Mouse (Mus musculus) macrophage (primary cell): Measurements from ENCODE around the gene Usp31. TPM values are rescaled to one million over a fixed set of nuclear protein-coding genes. Genes with fewer than 3 reads are reported as not detected.

ENCODE experiments used
- H3K27ac ChIP-seq: fragments of 350-480 bp; formaldehyde crosslinking; 2 replicates; pipeline ENCODE4 v1.9.0; 2021
- H3K36me3 ChIP-seq: fragments of 350-480 bp; formaldehyde crosslinking; 2 replicates; pipeline ENCODE4 v1.9.0; 2021; ENCODE audit errors: inconsistent target
- H3K4me3 ChIP-seq: fragments of 350-480 bp; formaldehyde crosslinking; 2 replicates; pipeline ENCODE4 v1.9.0; 2021; ENCODE audit errors: inconsistent target
- H3K79me2 ChIP-seq: fragments of 350-480 bp; formaldehyde crosslinking; 2 replicates; pipeline ENCODE4 v1.9.0; 2021; ENCODE audit errors: inconsistent target
- WGBS: methylation state at CpG from one replicate; pipeline ENCODE4 v1.1.7; 2026; ENCODE audit warnings: inconsistent platforms; ENCODE audit not compliant: missing documents; 5-methylcytosine and 5-hydroxymethylcytosine counted together
- polyA plus RNA-seq: library from polyadenylated mRNA; stranded (reverse); fragments of 250-400 nt; gene quantifications from 3 replicates; pipeline ENCODE4 v1.2.4, GENCODE M21; 2018; ENCODE audit warnings: inconsistent platforms

The Usp31 gene
- polyA plus RNA-seq, 1 experiment from 2014 or later = 2.9 TPM

- H3K27ac ChIP-seq = no peak overlapping the region
- H3K4me3 ChIP-seq = no peak overlapping the region
- peaks cover 100% of the 10 kb centered on the region for H3K79me2 ChIP-seq
- H3K36me3 ChIP-seq = no peaks in the 10 kb centered on the region
These were observed 9.9 kb downstream of the Usp31 start for GRCm38 (mm10) chr7:121697170-121697569.

GRCm38 (mm10) chr7:121691803-121692202, 15.2 kb downstream of the Usp31 start:
- 100% methylated on average over 2 of the region's 2 CpGs for WGBS
- H3K4me3 ChIP-seq = no peak overlapping the region

GRCm38 (mm10) chr7:121689338-121689737, 17.7 kb downstream of the Usp31 start:
- H3K79me2 ChIP-seq = peaks cover 100% of the 10 kb centered on the region
- H3K4me3 ChIP-seq = no peak overlapping the region
- H3K36me3 ChIP-seq = no peaks in the 10 kb centered on the region
- no peak overlapping the region for H3K27ac ChIP-seq

More at GRCm38 (mm10) chr7:121691803-121692202, 15.2 kb downstream of the Usp31 start:
- H3K27ac ChIP-seq = no peak overlapping the region
- peaks cover 100% of the 10 kb centered on the region for H3K79me2 ChIP-seq
- no peaks in the 10 kb centered on the region for H3K36me3 ChIP-seq

- H3K4me3 ChIP-seq = no peak overlapping the region
- H3K79me2 ChIP-seq = peaks cover 96% of the 10 kb centered on the region
- WGBS = 98% methylated on average over 5 of the region's 5 CpGs
- no peaks in the 10 kb centered on the region for H3K36me3 ChIP-seq
- H3K27ac ChIP-seq = no peak overlapping the region
These were observed 21.7 kb downstream of the Usp31 start for GRCm38 (mm10) chr7:121685140-121685984.

DNA sequence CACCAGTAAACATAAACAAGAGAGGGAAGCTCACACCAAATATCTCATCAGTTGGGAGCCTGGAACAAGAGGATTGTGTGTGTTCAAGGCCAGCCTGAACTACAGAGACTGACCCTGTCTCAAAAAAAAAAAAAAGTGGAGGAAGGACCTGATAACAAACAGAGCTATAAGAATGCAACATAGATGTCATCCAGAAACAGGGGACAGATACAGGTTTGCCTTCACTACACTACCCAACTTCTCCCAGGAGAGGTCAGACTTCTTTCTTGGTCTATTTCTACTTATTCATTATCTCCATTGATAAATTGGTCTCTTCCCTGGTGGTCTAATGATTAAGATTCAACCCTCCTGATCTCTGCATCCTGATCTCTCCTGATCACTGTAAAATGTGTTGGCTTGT, 25.9 kb downstream of the Usp31 start:
- Histone ChIP-seq H3K36me3 (peaks cover 5% of the 10 kb centered on the region; the same call in 1 of the 2 replicates), H3K4me3 (no peak overlapping the region), H3K27ac (no peak overlapping the region), H3K79me2 (peaks cover 64% of the 10 kb centered on the region)

DNA sequence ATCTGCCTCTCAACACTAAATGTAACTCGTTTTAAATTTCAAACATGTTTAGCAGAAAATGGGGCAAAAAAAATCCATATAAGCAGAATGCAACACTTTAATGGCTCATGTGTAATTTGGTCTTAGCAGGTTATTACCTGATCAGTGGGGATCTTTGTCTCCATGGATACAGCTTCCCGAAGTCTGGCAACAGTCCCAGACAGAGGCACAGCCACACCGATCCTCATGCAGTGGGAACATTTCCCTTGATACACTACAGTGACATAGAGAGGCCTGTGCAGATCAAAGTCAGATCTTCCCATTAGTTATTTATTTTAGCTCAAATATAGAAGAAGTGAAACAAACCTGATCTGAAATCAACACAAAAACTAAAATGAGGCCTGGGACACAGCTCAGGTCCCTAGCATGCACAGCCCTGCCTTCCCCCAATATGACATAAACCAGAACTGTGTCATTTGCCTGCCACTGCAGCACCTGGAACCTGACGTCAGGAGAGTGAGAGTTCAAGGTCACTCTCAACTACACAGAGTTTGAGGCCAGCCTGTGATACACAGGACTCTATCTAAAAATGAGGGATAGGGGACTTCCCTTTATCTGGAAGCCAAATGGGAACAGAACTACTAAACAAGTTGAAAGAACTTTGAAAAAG, 29.8 kb downstream of the Usp31 start:
- H3K4me3 ChIP-seq = no peak overlapping the region

GRCm38 (mm10) chr7:121660705-121661104, 46.3 kb downstream of the Usp31 start:
- H3K27ac ChIP-seq = peak overlapping the region; percentile 24; the same call in 1 of the 2 replicates
- H3K79me2 ChIP-seq = no peaks in the 10 kb centered on the region
- 0 out of 2 replicates have a peak, but pooled peaks cover under 1% of the 10 kb centered on the region for H3K36me3 ChIP-seq
- no peak overlapping the region for H3K4me3 ChIP-seq
- WGBS = 93% methylated on average over 1 of the region's 1 CpGs

More for the DNA sequence above, 29.8 kb downstream of the Usp31 start:
- Histone ChIP-seq H3K27ac (no peak overlapping the region), H3K36me3 (peaks cover 5% of the 10 kb centered on the region; the same call in 1 of the 2 replicates), H3K79me2 (peaks cover 24% of the 10 kb centered on the region)
- 93% methylated on average over 4 of the region's 4 CpGs for WGBS

- H3K36me3 ChIP-seq = no peaks in the 10 kb centered on the region
- no peak overlapping the region for H3K4me3 ChIP-seq
- 69% methylated on average over 7 of the region's 7 CpGs for WGBS
- H3K79me2 ChIP-seq = no peaks in the 10 kb centered on the region
- no peak overlapping the region for H3K27ac ChIP-seq
These were observed 48.2 kb downstream of the Usp31 start for GRCm38 (mm10) chr7:121658866-121659265.

GRCm38 (mm10) chr7:121654675-121655074, 52.4 kb downstream of the Usp31 start:
- Histone ChIP-seq H3K36me3 (peaks cover 20% of the 10 kb centered on the region), H3K4me3 (no peak overlapping the region)

DNA sequence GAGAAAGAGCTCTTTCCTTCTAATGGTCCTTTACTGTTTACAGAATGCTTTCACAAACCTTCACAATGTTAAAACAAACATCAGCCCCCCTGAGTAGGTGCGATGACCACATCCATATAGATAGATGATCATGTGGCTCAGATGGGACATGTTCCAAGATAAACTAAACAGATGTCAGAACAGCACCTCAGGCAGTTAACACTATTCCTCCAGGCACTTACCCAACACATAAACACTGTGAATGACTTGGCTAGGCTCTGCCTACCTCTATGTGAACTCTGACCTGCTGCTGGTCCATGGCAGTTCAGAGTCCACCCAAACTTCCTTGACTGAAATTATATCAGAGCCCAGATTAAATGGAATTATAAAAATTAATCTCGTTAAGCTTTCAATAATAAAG, 54.4 kb downstream of the Usp31 start:
- H3K4me3 ChIP-seq = no peak overlapping the region
- WGBS = 100% methylated on average over 2 of the region's 2 CpGs
- no peak overlapping the region for H3K27ac ChIP-seq
- no peaks in the 10 kb centered on the region for H3K79me2 ChIP-seq
- H3K36me3 ChIP-seq = peaks cover 39% of the 10 kb centered on the region

More at GRCm38 (mm10) chr7:121654675-121655074, 52.4 kb downstream of the Usp31 start:
- Histone ChIP-seq H3K27ac (no peak overlapping the region), H3K79me2 (no peaks in the 10 kb centered on the region)
- WGBS = 95% methylated on average over 2 of the region's 2 CpGs

- Histone ChIP-seq H3K36me3 (peaks cover 39% of the 10 kb centered on the region), H3K79me2 (no peaks in the 10 kb centered on the region), H3K4me3 (no peak overlapping the region), H3K27ac (no peak overlapping the region)
- WGBS = 97% methylated on average over 3 of the region's 3 CpGs
These were observed 56.3 kb downstream of the Usp31 start for GRCm38 (mm10) chr7:121650724-121651123.

GRCm38 (mm10) chr7:121640998-121641762, 65.9 kb downstream of the Usp31 start:
- H3K27ac ChIP-seq = no peak overlapping the region
- no peaks in the 10 kb centered on the region for H3K79me2 ChIP-seq
- H3K4me3 ChIP-seq = peak overlapping the region; percentile 2; the same call in 1 of the 2 replicates
- WGBS = 34% methylated on average over 12 of the region's 12 CpGs
- no peaks in the 10 kb centered on the region for H3K36me3 ChIP-seq

DNA sequence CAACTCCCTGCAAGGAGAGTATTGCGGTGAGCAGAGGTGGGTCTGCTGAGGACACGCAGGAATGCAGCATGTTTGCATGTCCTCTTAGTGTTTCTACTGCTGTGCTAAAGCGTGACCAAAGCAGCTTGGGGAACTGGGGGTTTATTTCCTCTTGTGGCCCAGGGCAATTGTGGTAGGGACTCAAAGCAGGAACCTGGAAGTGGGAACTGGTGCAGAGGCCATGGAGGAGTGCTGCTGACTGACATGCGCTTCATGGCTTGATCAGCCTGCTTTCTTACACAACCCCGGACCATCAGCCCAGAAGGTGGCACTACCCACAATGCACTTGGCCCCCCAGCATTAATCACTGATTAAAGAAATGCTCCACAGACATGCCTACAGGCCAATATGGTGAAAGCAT, 70.3 kb downstream of the Usp31 start:
- WGBS = 48% methylated on average over 5 of the region's 5 CpGs
- H3K79me2 ChIP-seq = no peaks in the 10 kb centered on the region
- H3K4me3 ChIP-seq = no peak overlapping the region
- H3K36me3 ChIP-seq = no peaks in the 10 kb centered on the region
- no peak overlapping the region for H3K27ac ChIP-seq

- WGBS = 87% methylated on average over 3 of the region's 3 CpGs
- H3K4me3 ChIP-seq = no peak overlapping the region
- no peak overlapping the region for H3K27ac ChIP-seq
- H3K36me3 ChIP-seq = no peaks in the 10 kb centered on the region
- H3K79me2 ChIP-seq = no peaks in the 10 kb centered on the region
These were observed 72.8 kb downstream of the Usp31 start for GRCm38 (mm10) chr7:121634236-121634635.
